ENCODE assay signal across 12 mouse cellular contexts in genomic region chr2:119767246-119767645, GRCm38 (mm10). TPM values are rescaled to one million over a fixed set of nuclear protein-coding genes. Genes with fewer than 3 reads are reported as not detected.
DNase-seq lines count a peak whose midpoint lies in the region; ATAC-seq and TF ChIP-seq lines count a peak whose summit lies in the region.
"Had no signal": no experiment of that assay in that cellular context is flagged by ENCODE, and none has a peak within 500 bp of the region (broad histone marks: within the 10 kb centered on the region; RNA-seq: fewer than 3 reads in every experiment).

No protein-coding gene starts in this region.

- intact Hi-C loops in left cerebral cortex, adult 2 months (cut with DNase I) = no loop called here

- peaks cover 89% of the 10 kb centered on the region for H3K36me3 ChIP-seq in E14TG2a.4 (ENCODE audit: insufficient read depth, low read length)

- H3K9me3 ChIP-seq in E14TG2a.4 (ENCODE audit: low read length) = no peaks in the 10 kb centered on the region

- no peak overlapping the region for H3K4me3 ChIP-seq in left cerebral cortex, adult 2 months
- no peak overlapping the region for H3K4me3 ChIP-seq in E14TG2a.4 (replicated peaks; ENCODE audit: low read length)

- no peak for ATAC-seq in CD4-positive, CD25-positive, alpha-beta regulatory T cell, adult 4 months
- ATAC-seq in megakaryocyte progenitor cell, adult 5-6 weeks (replicated peaks; ENCODE audit: poor library complexity) = peak; percentile 70

- TF ChIP-seq CTCF in left cerebral cortex, adult 2 months (IDR thresholded peaks at IDR 0.05) = peak; percentile 36
- TF ChIP-seq CTCF in E14TG2a.4 (conservative IDR thresholded peaks at IDR 0.05; ENCODE audit: low read length) = peak; percentile 45

- peaks cover 44% of the 10 kb centered on the region for H3K4me1 ChIP-seq in E14TG2a.4 (replicated peaks; ENCODE audit: low read depth, low read length)

- peak; percentile 19 for DNase-seq in CD4-positive, CD25-positive, alpha-beta regulatory T cell, adult 2 months (ENCODE audit: low read depth, low spot score)
- no peak for DNase-seq in left cerebral cortex, adult 2 months (ENCODE audit: extremely low spot score in 1 of 2, low spot score in 2 of 2)
- no peak for DNase-seq in left cerebral cortex, adult 11 months (ENCODE audit: low spot score)
- DNase-seq in frontal cortex, postnatal 14 days (ENCODE audit: low spot score in 2 of 2) = no peak
- DNase-seq in urinary bladder, postnatal 10 days (ENCODE audit: low spot score) = no peak
- DNase-seq: cerebellum, postnatal 25 days; gastrocnemius, postnatal 14 days; heart, postnatal 36 days; kidney, adult 9 months had no signal

- no peaks in the 10 kb centered on the region for H3K27me3 ChIP-seq in E14TG2a.4 (ENCODE audit: insufficient read depth, low read length)

- H3K27ac ChIP-seq in left cerebral cortex, adult 2 months = no peak overlapping the region

RNA-seq across cellular contexts. Expression of gene Ltk, which starts 7.0 kb away (rescaled TPM):
- polyA plus RNA-seq in CD4-positive, CD25-positive, alpha-beta regulatory T cell, adult 4 months (2017; shearing (Covaris generic)) = not detected
- total RNA-seq in left cerebral cortex, adult 2 months (2021) = 10 to 100 TPM; 22.5 to 25.0 TPM
- not detected in 2 replicates for total RNA-seq in megakaryocyte progenitor cell, adult 5-6 weeks (2015)
- not detected in 2 replicates for total RNA-seq in megakaryocyte progenitor cell, adult 5-6 weeks (2017)
- total RNA-seq: gastrocnemius, postnatal 14 days; heart, postnatal 36 days had no signal

RNA-seq across cellular contexts. Expression of gene Rpap1, which starts 20.1 kb away (rescaled TPM):
- polyA plus RNA-seq in CD4-positive, CD25-positive, alpha-beta regulatory T cell, adult 4 months (2017; shearing (Covaris generic)) = 10 to 100 TPM; 15.7 to 34.0 TPM
- 10 to 100 TPM; 18.6 to 19.5 TPM for total RNA-seq in left cerebral cortex, adult 2 months (2021)
- 6.6 TPM in 2 replicates for total RNA-seq in megakaryocyte progenitor cell, adult 5-6 weeks (2015)
- total RNA-seq in megakaryocyte progenitor cell, adult 5-6 weeks (2017) = 9.6 and 9.7 TPM in 2 replicates

RNA-seq across cellular contexts. Expression of gene Itpka, which starts 25.1 kb away (rescaled TPM):
- under 1 TPM in 1 of 2 experiments, not detected in 1; 0.30 TPM for polyA plus RNA-seq in CD4-positive, CD25-positive, alpha-beta regulatory T cell, adult 4 months (2017; shearing (Covaris generic))
- total RNA-seq in left cerebral cortex, adult 2 months (2021) = 100 to 1,000 TPM; 186 to 195 TPM
- 0.20 and 0.29 TPM in 2 replicates for total RNA-seq in megakaryocyte progenitor cell, adult 5-6 weeks (2015)
- total RNA-seq in megakaryocyte progenitor cell, adult 5-6 weeks (2017) = 0.25 and 0.54 TPM in 2 replicates

RNA-seq across cellular contexts. Expression of gene Tyro3, which starts 30.3 kb away (rescaled TPM):
- 1 to 10 TPM; 1.1 to 1.3 TPM for polyA plus RNA-seq in CD4-positive, CD25-positive, alpha-beta regulatory T cell, adult 4 months (2017; shearing (Covaris generic))
- 100 to 1,000 TPM; 203 to 208 TPM for total RNA-seq in left cerebral cortex, adult 2 months (2021)
- total RNA-seq in megakaryocyte progenitor cell, adult 5-6 weeks (2015) = not detected in 2 replicates
- total RNA-seq in megakaryocyte progenitor cell, adult 5-6 weeks (2017) = not detected in 2 replicates

Comparison
In these comparisons a context has a peak if more than half of its experiments do, and no peak if none do; other contexts are left out.
1. RNA of gene Ltk, which starts 7.0 kb away (total RNA-seq): 22.5 to 25.0 TPM in left cerebral cortex, adult 2 months; not detected in megakaryocyte progenitor cell, adult 5-6 weeks; every median in the first group is over 10 times any median in the second.
2. RNA of gene Itpka, which starts 25.1 kb away (total RNA-seq): 186 to 195 TPM in left cerebral cortex, adult 2 months; 0.20 to 0.54 TPM in megakaryocyte progenitor cell, adult 5-6 weeks; every median in the first group is over 100 times any median in the second.